Mouse (Mus musculus) midbrain, embryonic 13.5 days (tissue): ENCODE measurements around the gene Diras1. TPM values are rescaled to one million over a fixed set of nuclear protein-coding genes. Genes with fewer than 3 reads are reported as not detected.
"Not testable (repeated sequence)": the region's sequence is repeated elsewhere in the genome, so short reads cannot be mapped to it uniquely, and the experiment has no call there.

Experiments
- ATAC-seq: fragments of 200-750 bp; cut with Nextera tagmentation; 2 replicates; pipeline ENCODE4 v1.8.0; 2017; ENCODE audit warnings: mild to moderate bottlenecking, moderate TSS enrichment, moderate library complexity
- H3K27ac ChIP-seq: fragments of 300-500 bp; sonication (generic); 2 replicates; pipeline ENCODE4 v1.5.1; 2015; ENCODE audit warnings: inconsistent platforms, mild to moderate bottlenecking, moderate library complexity
- H3K27me3 ChIP-seq: fragments of 300-500 bp; sonication (generic); 2 replicates; pipeline ENCODE4 v1.6.1; 2015; ENCODE audit warnings: mild to moderate bottlenecking, inconsistent platforms
- H3K36me3 ChIP-seq: fragments of 300-500 bp; sonication (generic); 2 replicates; pipeline ENCODE4 v1.6.1; 2015; ENCODE audit warnings: mild to moderate bottlenecking, inconsistent platforms
- H3K4me1 ChIP-seq: fragments of 300-500 bp; sonication (generic); replicated peaks from 2 replicates; pipeline ENCODE4 v1.6.1; 2015; ENCODE audit warnings: inconsistent platforms
- H3K4me2 ChIP-seq: fragments of 300-500 bp; sonication (generic); replicated peaks from 2 replicates; pipeline ENCODE4 v1.6.1; 2015; ENCODE audit warnings: moderate library complexity, mild to moderate bottlenecking, inconsistent platforms
- H3K4me3 ChIP-seq: fragments of 300-500 bp; sonication (generic); replicated peaks from 2 replicates; pipeline ENCODE4 v1.5.1; 2015; ENCODE audit warnings: mild to moderate bottlenecking, inconsistent platforms
- H3K9ac ChIP-seq: fragments of 300-500 bp; sonication (generic); replicated peaks from 2 replicates; pipeline ENCODE4 v1.6.1; 2015; ENCODE audit warnings: mild to moderate bottlenecking, inconsistent platforms
- H3K9me3 ChIP-seq: fragments of 300-500 bp; sonication (generic); 2 replicates; pipeline ENCODE4 v1.6.1; 2016; ENCODE audit warnings: mild to moderate bottlenecking, inconsistent platforms
- WGBS: fragments of 180-500 bp; shearing (Covaris S2); methylation state at CpG from one replicate; pipeline ENCODE4 v1.1.7; 2015; 5-methylcytosine and 5-hydroxymethylcytosine counted together
- polyA plus RNA-seq: library from polyadenylated mRNA; unstranded; fragments of >200 nt; fragmentation: Nextera tagmentation; extraction: Ambion mirVana; gene quantifications from 2 replicates; pipeline ENCODE4 v1.2.1, GENCODE M21; 2015

Diras1 gene
- polyA plus RNA-seq, 1 experiment from 2014 or later = 30.9 TPM

- WGBS = 95% methylated on average over 6 of the region's 6 CpGs
- Histone ChIP-seq H3K4me1 (peaks cover 42% of the 10 kb centered on the region), H3K36me3 (peaks cover 42% of the 10 kb centered on the region), H3K4me3 (no peak overlapping the region), H3K4me2 (no peak overlapping the region), H3K9me3 (no peaks in the 10 kb centered on the region), H3K27ac (no peak overlapping the region), H3K9ac (no peak overlapping the region; the same call in 1 of the 2 replicates), H3K27me3 (no peaks in the 10 kb centered on the region)
- no peak for ATAC-seq
These were observed 29.7 kb upstream of the Diras1 start for GRCm38 (mm10) chr10:81055169-81055568.

GRCm38 (mm10) chr10:81052577-81052976, 27.1 kb upstream of the Diras1 start:
- H3K4me3 ChIP-seq = no peak overlapping the region
- H3K4me2 ChIP-seq = no peak overlapping the region
- ATAC-seq = no peak
- H3K27me3 ChIP-seq = no peaks in the 10 kb centered on the region
- 93% methylated on average over 5 of the region's 5 CpGs for WGBS
- H3K9me3 ChIP-seq = no peaks in the 10 kb centered on the region
- peaks cover 63% of the 10 kb centered on the region for H3K36me3 ChIP-seq
- no peak overlapping the region for H3K27ac ChIP-seq
- H3K4me1 ChIP-seq = peaks cover 21% of the 10 kb centered on the region
- no peak overlapping the region for H3K9ac ChIP-seq

GRCm38 (mm10) chr10:81051133-81051532, 25.7 kb upstream of the Diras1 start:
- 95% methylated on average over 6 of the region's 6 CpGs for WGBS

GRCm38 (mm10) chr10:81050645-81051044, 25.2 kb upstream of the Diras1 start:
- H3K9me3 ChIP-seq = no peaks in the 10 kb centered on the region
- peaks cover 83% of the 10 kb centered on the region for H3K36me3 ChIP-seq
- WGBS = 80% methylated on average over 4 of the region's 4 CpGs

More at GRCm38 (mm10) chr10:81051133-81051532, 25.7 kb upstream of the Diras1 start:
- Histone ChIP-seq H3K4me1 (peaks cover 10% of the 10 kb centered on the region; the same call in 1 of the 2 replicates), H3K9me3 (no peaks in the 10 kb centered on the region), H3K4me3 (no peak overlapping the region), H3K36me3 (peaks cover 78% of the 10 kb centered on the region), H3K9ac (no peak overlapping the region), H3K4me2 (no peak overlapping the region), H3K27me3 (no peaks in the 10 kb centered on the region), H3K27ac (no peak overlapping the region)
- ATAC-seq = no peak

GRCm38 (mm10) chr10:81045246-81045645, 19.8 kb upstream of the Diras1 start:
- not testable (repeated sequence) for H3K27me3 ChIP-seq, H3K9me3 ChIP-seq, H3K4me2 ChIP-seq, H3K4me3 ChIP-seq, H3K9ac ChIP-seq, ATAC-seq, H3K4me1 ChIP-seq, H3K27ac ChIP-seq
- H3K36me3 ChIP-seq = peaks cover 79% of the 10 kb centered on the region
- 96% methylated on average over 14 of the region's 14 CpGs for WGBS

More at GRCm38 (mm10) chr10:81050645-81051044, 25.2 kb upstream of the Diras1 start:
- Histone ChIP-seq H3K4me2 (no peak overlapping the region), H3K9ac (no peak overlapping the region), H3K27ac (no peak overlapping the region), H3K4me1 (peaks cover 10% of the 10 kb centered on the region; the same call in 1 of the 2 replicates), H3K4me3 (no peak overlapping the region), H3K27me3 (no peaks in the 10 kb centered on the region)
- ATAC-seq = no peak

- Histone ChIP-seq H3K4me3 (no peak overlapping the region), H3K4me2 (no peak overlapping the region), H3K27ac (no peak overlapping the region), H3K9ac (no peak overlapping the region), H3K4me1 (peaks cover 7% of the 10 kb centered on the region), H3K27me3 (no peaks in the 10 kb centered on the region), H3K36me3 (peaks cover 42% of the 10 kb centered on the region), H3K9me3 (no peaks in the 10 kb centered on the region)
- ATAC-seq = no peak
- 35% methylated on average over 13 of the region's 13 CpGs for WGBS
These were observed 16.2 kb upstream of the Diras1 start for GRCm38 (mm10) chr10:81041458-81042175.

- peak within 1 kb of the TSS; percentile 74 for H3K27ac ChIP-seq
- peaks cover 20% of the 10 kb centered on the region for H3K36me3 ChIP-seq
- ATAC-seq = peak; percentile 98
- peaks cover 29% of the 10 kb centered on the region for H3K4me1 ChIP-seq
- H3K4me3 ChIP-seq = peak within 1 kb of the TSS; percentile 84
- no peaks in the 10 kb centered on the region for H3K9me3 ChIP-seq
- peak within 1 kb of the TSS; percentile 72 for H3K4me2 ChIP-seq
- no peaks in the 10 kb centered on the region for H3K27me3 ChIP-seq
- peak within 1 kb of the TSS; percentile 87 for H3K9ac ChIP-seq
- under 1% methylated on average over 35 of the region's 35 CpGs for WGBS
These were observed 11.6 kb upstream of the Diras1 start, which contains the start of gene Slc39a3 for GRCm38 (mm10) chr10:81036988-81037580. Gene Slc39a3 (minus strand): TSS chr10:81037426.

GRCm38 (mm10) chr10:81036251-81036650, 10.8 kb upstream of the Diras1 start:
- Histone ChIP-seq H3K4me1 (peaks cover 27% of the 10 kb centered on the region), H3K36me3 (peaks cover 28% of the 10 kb centered on the region), H3K9me3 (no peaks in the 10 kb centered on the region), H3K4me2 (no peak overlapping the region), H3K4me3 (no peak overlapping the region), H3K27me3 (no peaks in the 10 kb centered on the region), H3K27ac (no peak overlapping the region), H3K9ac (no peak overlapping the region)
- no peak for ATAC-seq
- 72% methylated on average over 7 of the region's 7 CpGs for WGBS

- Histone ChIP-seq H3K4me3 (no peak overlapping the region), H3K27ac (no peak overlapping the region), H3K9ac (no peak overlapping the region), H3K4me1 (peaks cover 25% of the 10 kb centered on the region), H3K27me3 (no peaks in the 10 kb centered on the region), H3K36me3 (peaks cover 47% of the 10 kb centered on the region), H3K9me3 (no peaks in the 10 kb centered on the region), H3K4me2 (no peak overlapping the region)
- no peak for ATAC-seq
- WGBS = 83% methylated on average over 10 of the region's 10 CpGs
These were observed 8.1 kb upstream of the Diras1 start for GRCm38 (mm10) chr10:81033586-81033985.

GRCm38 (mm10) chr10:81029031-81029430, 3.6 kb upstream of the Diras1 start:
- no peak for ATAC-seq
- Histone ChIP-seq H3K36me3 (peaks cover 46% of the 10 kb centered on the region), H3K27me3 (peaks cover 9% of the 10 kb centered on the region), H3K9me3 (no peaks in the 10 kb centered on the region), H3K27ac (no peak overlapping the region), H3K9ac (no peak overlapping the region), H3K4me3 (no peak overlapping the region), H3K4me1 (peaks cover 14% of the 10 kb centered on the region), H3K4me2 (no peak overlapping the region)
- WGBS = 74% methylated on average over 10 of the region's 10 CpGs

- Histone ChIP-seq H3K9ac (no peak overlapping the region), H3K27ac (no peak overlapping the region), H3K27me3 (peaks cover 16% of the 10 kb centered on the region), H3K9me3 (no peaks in the 10 kb centered on the region), H3K4me3 (no peak overlapping the region), H3K36me3 (peaks cover 38% of the 10 kb centered on the region), H3K4me1 (peaks cover 11% of the 10 kb centered on the region), H3K4me2 (no peak overlapping the region)
- no peak for ATAC-seq
These were observed 2.8 kb upstream of the Diras1 start for GRCm38 (mm10) chr10:81028219-81028618.

GRCm38 (mm10) chr10:81027331-81027730, 1.9 kb upstream of the Diras1 start:
- 73% methylated on average over 4 of the region's 4 CpGs for WGBS
- no peak for ATAC-seq
- Histone ChIP-seq H3K4me2 (no peak overlapping the region), H3K4me3 (no peak overlapping the region), H3K9ac (no peak overlapping the region), H3K27me3 (peaks cover 23% of the 10 kb centered on the region), H3K9me3 (no peaks in the 10 kb centered on the region), H3K36me3 (peaks cover 29% of the 10 kb centered on the region), H3K27ac (no peak overlapping the region), H3K4me1 (peaks cover 11% of the 10 kb centered on the region)
